Mouse (Mus musculus) midbrain, postnatal 0 days (tissue): ENCODE data around the gene Dvl3. TPM values are rescaled to one million over a fixed set of nuclear protein-coding genes. Genes with fewer than 3 reads are reported as not detected.

Source experiments
- ATAC-seq: fragments of 200-750 bp; cut with Nextera tagmentation; 2 replicates; pipeline ENCODE4 v1.8.0; 2017; ENCODE audit warnings: moderate number of reproducible peaks, mild to moderate bottlenecking, moderate TSS enrichment, moderate library complexity; ENCODE audit not compliant: low FRiP score
- DNase-seq: peaks from one replicate; pipeline ENCODE4 v3.0.0-alpha.2; 2015; ENCODE audit warnings: low spot score
- H3K27ac ChIP-seq: fragments of 300-500 bp; sonication (generic); 2 replicates; pipeline ENCODE4 v1.5.1; 2014; ENCODE audit warnings: low read depth, mild to moderate bottlenecking, low read length, mixed read lengths
- H3K27me3 ChIP-seq: fragments of 300-500 bp; sonication (generic); 2 replicates; pipeline ENCODE4 v1.6.1; 2014; ENCODE audit warnings: low read length, control low read depth, mixed read lengths; ENCODE audit not compliant: insufficient read depth
- H3K36me3 ChIP-seq: fragments of 300-500 bp; sonication (generic); 2 replicates; pipeline ENCODE4 v1.6.1; 2014; ENCODE audit warnings: low read length, control low read depth, mixed read lengths; ENCODE audit not compliant: insufficient read depth
- H3K4me1 ChIP-seq: fragments of 300-500 bp; sonication (generic); 2 replicates; pipeline ENCODE4 v1.6.1; 2014; ENCODE audit warnings: mild to moderate bottlenecking, control low read depth, antibody characterized with exemption, low read length, mixed read lengths; ENCODE audit not compliant: insufficient read depth
- H3K4me2 ChIP-seq: fragments of 300-500 bp; sonication (generic); 2 replicates; pipeline ENCODE4 v1.6.1; 2014; ENCODE audit warnings: low read depth, mild to moderate bottlenecking, low read length, mixed read lengths; ENCODE audit not compliant: poor library complexity, severe bottlenecking
- H3K4me3 ChIP-seq: fragments of 300-500 bp; sonication (generic); 2 replicates; pipeline ENCODE4 v1.5.1; 2014; ENCODE audit warnings: low read depth, mild to moderate bottlenecking, low read length, moderate library complexity
- H3K9ac ChIP-seq: fragments of 300-500 bp; sonication (generic); replicated peaks from 2 replicates; pipeline ENCODE4 v1.6.1; 2014; ENCODE audit warnings: mild to moderate bottlenecking, low read length, moderate library complexity, mixed read lengths; ENCODE audit not compliant: poor library complexity, severe bottlenecking
- H3K9me3 ChIP-seq: fragments of 300-500 bp; sonication (generic); 2 replicates; pipeline ENCODE4 v1.6.1; 2016; ENCODE audit warnings: low read length, control low read depth
- CTCF ChIP-seq: IDR thresholded peaks from 2 replicates; pipeline ENCODE4 v1.5.1; 2016; ENCODE audit warnings: antibody characterized with exemption, mild to moderate bottlenecking
- WGBS: fragments of 180-500 bp; shearing (Covaris S2); extraction: QIAGEN DNeasy Blood & Tissue Kit; methylation state at CpG from one replicate; pipeline ENCODE4 v1.1.7; 2014; 5-methylcytosine and 5-hydroxymethylcytosine counted together
- polyA plus RNA-seq: library from polyadenylated mRNA; unstranded; fragments of >200 nt; fragmentation: Nextera tagmentation; extraction: Ambion mirVana; gene quantifications from 2 replicates; pipeline ENCODE4 v1.2.1, GENCODE M21; 2015
- total RNA-seq: library from RNA; depleted of rRNA; stranded (reverse); fragments of >200 nt; gene quantifications from 2 replicates; pipeline ENCODE4 v1.2.3, GENCODE M21; 2014; rRNA removed

The Dvl3 gene
- total and polyA plus RNA-seq, 2 experiments from 2014 or later: 29.5 to 46.3 TPM

DNA sequence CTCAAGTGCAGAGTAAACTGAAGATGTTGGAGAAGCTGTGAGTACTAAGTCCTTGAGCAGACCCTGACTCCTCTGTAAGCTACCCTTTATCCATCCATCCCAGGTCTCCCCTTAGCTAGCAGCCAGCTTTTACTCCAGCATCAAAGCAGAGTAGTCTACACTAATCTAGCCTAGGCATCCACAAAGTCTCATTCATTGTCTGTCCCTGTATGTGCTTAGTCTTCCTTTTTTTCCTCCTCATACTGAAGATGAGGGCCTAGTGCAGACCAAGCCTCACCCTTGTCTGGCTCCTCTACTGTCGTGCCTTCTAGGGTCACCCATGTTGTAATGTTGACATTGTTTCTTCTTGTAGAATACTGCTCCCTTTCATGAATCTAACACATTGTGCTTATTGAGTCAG, 35.8 kb downstream of the Dvl3 start:
- ATAC-seq (no peak), DNase-seq (no peak)
- Histone ChIP-seq H3K27me3 (no peaks in the 10 kb centered on the region), H3K36me3 (peaks cover 54% of the 10 kb centered on the region), H3K4me1 (peaks cover 4% of the 10 kb centered on the region), H3K4me2 (no peak overlapping the region), H3K27ac (no peak overlapping the region), H3K4me3 (no peak overlapping the region), H3K9me3 (no peaks in the 10 kb centered on the region), H3K9ac (no peak overlapping the region)
- TF ChIP-seq CTCF: no peak
- WGBS: 95% methylated on average over 1 of the region's 1 CpGs

DNA sequence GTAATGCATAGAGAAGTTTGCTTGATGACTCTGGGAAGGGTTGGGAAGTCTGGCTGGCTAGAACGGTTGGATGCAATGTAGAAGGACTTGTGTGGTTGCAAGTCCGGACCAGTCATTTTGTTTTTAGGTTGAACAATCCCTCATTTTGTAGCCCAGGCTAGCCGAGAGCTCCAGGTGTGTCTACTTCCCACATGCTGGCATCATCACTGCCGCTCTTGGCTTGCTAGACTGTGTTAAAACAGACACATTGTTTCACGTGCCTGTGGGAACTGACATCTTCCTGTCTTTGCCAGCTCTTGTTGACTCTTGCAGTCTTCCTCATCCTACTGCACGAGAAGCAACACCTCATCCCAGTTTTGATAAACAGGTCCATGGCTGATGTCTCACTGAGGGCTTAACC, 38.2 kb downstream of the Dvl3 start:
- no peak for TF ChIP-seq CTCF
- Histone ChIP-seq H3K9me3 (no peaks in the 10 kb centered on the region), H3K27me3 (no peaks in the 10 kb centered on the region), H3K4me3 (no peak overlapping the region), H3K27ac (no peak overlapping the region), H3K9ac (no peak overlapping the region), H3K4me2 (no peak overlapping the region), H3K36me3 (peaks cover 73% of the 10 kb centered on the region), H3K4me1 (no peaks in the 10 kb centered on the region)
- WGBS: 93% methylated on average over 6 of the region's 6 CpGs
- ATAC-seq: no peak
- no peak for DNase-seq

DNA sequence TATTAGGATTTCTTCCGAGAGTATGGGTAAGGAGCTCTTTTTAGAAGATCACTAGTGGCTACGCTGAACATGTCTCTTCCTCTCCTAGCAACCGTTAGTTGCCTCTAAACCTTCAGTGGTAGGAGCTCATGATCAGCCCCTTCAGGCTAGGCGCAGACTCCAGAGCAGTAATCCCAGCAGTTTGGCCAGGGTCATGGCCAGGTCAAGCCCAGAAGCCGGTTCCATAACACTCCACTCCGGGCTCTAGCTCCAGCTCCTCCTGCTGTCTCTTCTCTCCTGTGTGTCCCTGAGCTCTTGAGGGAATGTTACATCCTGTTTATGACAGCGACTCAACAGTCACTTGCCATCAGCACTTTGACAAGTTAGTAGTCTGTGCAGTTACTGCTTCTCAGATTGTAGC, 40.6 kb downstream of the Dvl3 start:
- H3K27me3 ChIP-seq: no peaks in the 10 kb centered on the region
- DNase-seq (no peak), ATAC-seq (no peak)
- 76% methylated on average over 7 of the region's 7 CpGs for WGBS
- H3K4me1 ChIP-seq: no peaks in the 10 kb centered on the region
- no peaks in the 10 kb centered on the region for H3K9me3 ChIP-seq
- TF ChIP-seq CTCF: no peak
- H3K4me3 ChIP-seq: no peak overlapping the region
- no peak overlapping the region for H3K4me2 ChIP-seq
- no peak overlapping the region for H3K27ac ChIP-seq
- no peak overlapping the region for H3K9ac ChIP-seq
- H3K36me3 ChIP-seq: peaks cover 72% of the 10 kb centered on the region

DNA sequence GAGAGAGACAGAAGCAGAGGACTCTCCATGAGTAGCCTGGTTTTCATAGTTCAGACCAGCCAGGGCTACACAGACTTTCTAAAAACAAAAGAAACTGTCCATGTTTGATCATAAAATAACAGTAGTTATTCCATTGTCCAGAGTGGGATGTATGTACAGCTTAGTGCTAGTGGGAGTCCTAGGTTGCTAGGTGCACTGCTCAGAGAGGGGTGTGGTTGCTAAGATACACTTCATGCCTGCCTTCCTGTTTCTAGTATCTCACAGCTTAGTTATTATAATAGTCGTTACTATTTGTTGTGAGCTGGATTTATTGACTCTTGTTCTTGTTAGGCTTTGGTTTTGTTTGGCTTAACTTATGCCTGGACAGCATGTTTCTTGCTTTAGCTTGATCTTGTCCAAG, 48.3 kb downstream of the Dvl3 start:
- Histone ChIP-seq H3K4me1 (no peaks in the 10 kb centered on the region), H3K4me3 (no peak overlapping the region), H3K9ac (no peak overlapping the region), H3K36me3 (peaks cover 19% of the 10 kb centered on the region), H3K9me3 (no peaks in the 10 kb centered on the region), H3K4me2 (no peak overlapping the region), H3K27ac (no peak overlapping the region), H3K27me3 (no peaks in the 10 kb centered on the region)
- 34% methylated on average over 1 of the region's 1 CpGs for WGBS
- no peak for TF ChIP-seq CTCF
- no peak for ATAC-seq
- DNase-seq: no peak

Other genes starting within 250 kb of the Dvl3 start
- gene Parl, start 214.6 kb upstream of the Dvl3 start, total RNA-seq: 31.8 and 104 TPM in 2 replicates
- gene Parl, start 214.6 kb upstream of the Dvl3 start, polyA plus RNA-seq: 81.8 and 82.3 TPM in 2 replicates
- not detected in 2 replicates for gene Cyp2ab1, start 191.6 kb upstream of the Dvl3 start, total RNA-seq
- not detected in 2 replicates for gene Cyp2ab1, start 191.6 kb upstream of the Dvl3 start, polyA plus RNA-seq
- gene Abcc5, start 90.6 kb upstream of the Dvl3 start, total RNA-seq: 68.7 and 90.1 TPM in 2 replicates
- gene Abcc5, start 90.6 kb upstream of the Dvl3 start, polyA plus RNA-seq: 98.7 and 110 TPM in 2 replicates
- gene Eif2b5, start 18.2 kb upstream of the Dvl3 start, total RNA-seq: 87.2 and 96.4 TPM in 2 replicates
- 70.0 and 74.6 TPM in 2 replicates for gene Eif2b5, start 18.2 kb upstream of the Dvl3 start, polyA plus RNA-seq
- 975 and 994 TPM in 2 replicates for gene Ap2m1, start 18.5 kb downstream of the Dvl3 start, total RNA-seq
- 1,551 and 1,562 TPM in 2 replicates for gene Ap2m1, start 18.5 kb downstream of the Dvl3 start, polyA plus RNA-seq
- gene Abcf3, start 31.6 kb downstream of the Dvl3 start, total RNA-seq: 65.3 and 76.0 TPM in 2 replicates
- 73.1 and 75.2 TPM in 2 replicates for gene Abcf3, start 31.6 kb downstream of the Dvl3 start, polyA plus RNA-seq
- gene Vwa5b2, start 72.5 kb downstream of the Dvl3 start, total RNA-seq: 65.7 and 66.6 TPM in 2 replicates
- 35.5 and 36.4 TPM in 2 replicates for gene Vwa5b2, start 72.5 kb downstream of the Dvl3 start, polyA plus RNA-seq
- 5.2 and 6.8 TPM in 2 replicates for gene Eef1akmt4, start 94.6 kb downstream of the Dvl3 start, total RNA-seq
- gene Eef1akmt4, start 94.6 kb downstream of the Dvl3 start, polyA plus RNA-seq: 3.3 TPM in 2 replicates
- not detected in 2 replicates for gene Gm49333, start 94.6 kb downstream of the Dvl3 start, total RNA-seq
- not detected in 2 replicates for gene Gm49333, start 94.6 kb downstream of the Dvl3 start, polyA plus RNA-seq
- 21.3 and 38.2 TPM in 2 replicates for gene Alg3, start 94.8 kb downstream of the Dvl3 start, total RNA-seq
- 32.7 and 36.4 TPM in 2 replicates for gene Alg3, start 94.8 kb downstream of the Dvl3 start, polyA plus RNA-seq
- gene Camk2n2, start 104.3 kb downstream of the Dvl3 start, total RNA-seq: 86.3 and 111 TPM in 2 replicates
- 85.4 and 87.6 TPM in 2 replicates for gene Camk2n2, start 104.3 kb downstream of the Dvl3 start, polyA plus RNA-seq
- 24.4 and 26.9 TPM in 2 replicates for gene Ece2, start 112.8 kb downstream of the Dvl3 start, total RNA-seq
- gene Ece2, start 112.8 kb downstream of the Dvl3 start, polyA plus RNA-seq: 16.7 and 16.9 TPM in 2 replicates
- gene Psmd2, start 134.7 kb downstream of the Dvl3 start, total RNA-seq: 201 and 235 TPM in 2 replicates
- gene Psmd2, start 134.7 kb downstream of the Dvl3 start, polyA plus RNA-seq: 311 and 316 TPM in 2 replicates
- gene Eif4g1, start 151.3 kb downstream of the Dvl3 start, total RNA-seq: 403 and 430 TPM in 2 replicates
- gene Eif4g1, start 151.3 kb downstream of the Dvl3 start, polyA plus RNA-seq: 102 and 118 TPM in 2 replicates
- 152 and 173 TPM in 2 replicates for gene Fam131a, start 176.3 kb downstream of the Dvl3 start, total RNA-seq
- gene Fam131a, start 176.3 kb downstream of the Dvl3 start, polyA plus RNA-seq: 70.9 and 75.9 TPM in 2 replicates
- 40.0 and 40.3 TPM in 2 replicates for gene Polr2h, start 200.7 kb downstream of the Dvl3 start, total RNA-seq
- 72.3 and 84.6 TPM in 2 replicates for gene Polr2h, start 200.7 kb downstream of the Dvl3 start, polyA plus RNA-seq
- gene Clcn2, start 200.8 kb downstream of the Dvl3 start, total RNA-seq: 61.9 and 69.4 TPM in 2 replicates
- 21.1 and 21.9 TPM in 2 replicates for gene Clcn2, start 200.8 kb downstream of the Dvl3 start, polyA plus RNA-seq
- 17.1 and 18.1 TPM in 2 replicates for gene Chrd, start 216.1 kb downstream of the Dvl3 start, total RNA-seq
- gene Chrd, start 216.1 kb downstream of the Dvl3 start, polyA plus RNA-seq: 4.1 TPM in 2 replicates
- gene Thpo, start 217.5 kb downstream of the Dvl3 start, total RNA-seq: 0.71 and 1.8 TPM in 2 replicates
- gene Thpo, start 217.5 kb downstream of the Dvl3 start, polyA plus RNA-seq: 0.76 and 0.81 TPM in 2 replicates